11 mouse cellular contexts compared by ENCODE assay signal in the genomic region with DNA sequence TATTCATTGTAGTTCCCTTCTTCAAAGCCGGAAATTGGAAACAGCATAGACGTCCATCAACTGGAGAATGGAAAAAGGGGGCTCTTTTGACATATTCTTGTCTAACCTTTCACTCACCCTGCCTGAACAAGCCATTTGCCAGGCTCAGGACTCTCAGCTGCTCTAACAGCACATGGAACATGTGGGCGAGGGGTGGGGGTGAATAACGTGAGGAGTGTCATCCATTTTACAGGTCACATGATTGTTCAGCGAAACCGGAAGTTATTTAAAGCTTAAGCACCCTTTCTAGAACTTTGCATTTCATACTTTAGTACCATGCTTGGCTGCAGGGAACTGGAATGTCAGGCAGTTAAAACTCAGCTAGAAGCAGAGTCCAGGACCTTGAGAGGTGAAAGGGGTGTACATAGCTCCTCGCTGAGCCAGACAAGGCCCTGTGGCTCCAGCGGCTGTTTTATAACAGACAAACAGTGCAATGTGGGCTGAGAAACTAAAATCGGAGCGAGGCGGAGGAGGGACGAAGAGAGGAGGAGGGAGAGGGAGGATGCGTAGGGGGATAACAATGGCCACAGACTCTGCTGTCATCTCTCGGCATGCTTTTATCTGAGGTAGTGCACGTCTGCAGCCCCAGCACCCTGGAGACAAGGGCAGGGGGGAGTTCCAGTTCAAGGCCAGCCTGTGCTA.
DNase-seq lines count a peak whose midpoint lies in the region; ATAC-seq and TF ChIP-seq lines count a peak whose summit lies in the region.
"Had no signal": no experiment of that assay in that cellular context is flagged by ENCODE, and none has a peak within 500 bp of the region (broad histone marks: within the 10 kb centered on the region; RNA-seq: fewer than 3 reads in every experiment).

No protein-coding gene starts in this region.

- no peak overlapping the region for H3K27ac ChIP-seq in heart, embryonic 16.5 days (ENCODE audit: low read length)
- peak overlapping the region; percentile 76 for H3K27ac ChIP-seq in kidney, embryonic 16.5 days (ENCODE audit: low read length)
- peak overlapping the region; percentile 44 for H3K27ac ChIP-seq in testis, adult 2 months (ENCODE audit: control insufficient read depth, insufficient read depth, low read depth, low read length)
- H3K27ac ChIP-seq: forebrain, embryonic 13.5 days; limb, embryonic 10.5 days; stomach, embryonic 15.5 days had no signal

- 0 out of 2 replicates have a peak overlapping the region, but pooled peaks have one; percentile 3 for H3K9ac ChIP-seq in heart, embryonic 16.5 days (ENCODE audit: low read length)
- peak overlapping the region; percentile 25 for H3K9ac ChIP-seq in kidney, embryonic 16.5 days (replicated peaks; ENCODE audit: low read length)
- H3K9ac ChIP-seq: forebrain, embryonic 13.5 days; stomach, embryonic 15.5 days had no signal

- ATAC-seq in heart, embryonic 16.5 days (replicated peaks; ENCODE audit: extremely low read depth, insufficient read depth, low FRiP score) = 0 out of 2 replicates have a peak, but pooled peaks have one; percentile 6
- peak; percentile 74 for ATAC-seq in kidney, embryonic 16.5 days (ENCODE audit: low FRiP score, low TSS enrichment)
- no peak for ATAC-seq in erythroblast, adult 5-6 weeks (replicated peaks; ENCODE audit: low FRiP score, poor library complexity, severe bottlenecking)

- no peak overlapping the region; the same call in 1 of the 2 replicates for H3K4me2 ChIP-seq in heart, embryonic 16.5 days (ENCODE audit: low read depth, low read length)
- H3K4me2 ChIP-seq in kidney, embryonic 16.5 days (replicated peaks; ENCODE audit: low read depth, low read length) = peak overlapping the region; percentile 13; the same call in 1 of the 2 replicates
- H3K4me2 ChIP-seq: forebrain, embryonic 13.5 days; stomach, embryonic 15.5 days had no signal

- H3K4me1 ChIP-seq in heart, embryonic 16.5 days (ENCODE audit: control insufficient read depth, insufficient read depth, low read length) = peaks cover 2% of the 10 kb centered on the region; the same call in 1 of the 2 replicates
- peaks cover 13% of the 10 kb centered on the region for H3K4me1 ChIP-seq in kidney, embryonic 16.5 days (ENCODE audit: insufficient read depth, low read length)
- H3K4me1 ChIP-seq in testis, adult 2 months (ENCODE audit: control insufficient read depth, insufficient read depth, low read length) = peaks cover 7% of the 10 kb centered on the region
- H3K4me1 ChIP-seq: limb, embryonic 10.5 days; stomach, embryonic 15.5 days had no signal

- intact Hi-C loops in heart, postnatal 14 days (cut with DNase I) = loop anchor here (2.0 to 10.0 kb wide), 2 partner anchors 199 to 1177 kb away; no protein-coding TSS in a partner anchor

- no peak for TF ChIP-seq CTCF in testis, adult 2 months (IDR thresholded peaks at IDR 0.05; ENCODE audit: control insufficient read depth, insufficient read depth, insufficient replicate concordance, low read depth, low read length)

- WGBS in heart, embryonic 16.5 days = 52% methylated on average over 15 of the region's 15 CpGs
- WGBS in kidney, embryonic 16.5 days = 41% methylated on average over 15 of the region's 15 CpGs

- H3K9me3 ChIP-seq in heart, embryonic 16.5 days (replicated peaks; ENCODE audit: control insufficient read depth, low read length) = peaks cover 3% of the 10 kb centered on the region
- peaks cover 8% of the 10 kb centered on the region; the same call in 1 of the 2 replicates for H3K9me3 ChIP-seq in kidney, embryonic 16.5 days (ENCODE audit: low read length)
- H3K9me3 ChIP-seq: forebrain, embryonic 13.5 days; limb, embryonic 10.5 days; stomach, embryonic 15.5 days had no signal

- DNase-seq in heart, postnatal 14 days = no peak
- DNase-seq in ovary, adult 18-20 months (ENCODE audit: low spot score) = peak; percentile 59
- DNase-seq in ovary, postnatal 14 days (ENCODE audit: low spot score) = no peak
- DNase-seq: lung, adult 18-20 months had no signal

- H3K4me3 ChIP-seq in heart, embryonic 16.5 days (ENCODE audit: low read length) = no peak overlapping the region
- no peak overlapping the region for H3K4me3 ChIP-seq in kidney, embryonic 16.5 days (ENCODE audit: low read length)
- H3K4me3 ChIP-seq in testis, adult 2 months (ENCODE audit: control insufficient read depth, low read depth, low read length) = no peak overlapping the region
- H3K4me3 ChIP-seq: forebrain, embryonic 13.5 days; limb, embryonic 10.5 days; stomach, embryonic 15.5 days had no signal

- H3K36me3 ChIP-seq in heart, embryonic 16.5 days (ENCODE audit: control insufficient read depth, insufficient read depth) = no peaks in the 10 kb centered on the region
- H3K36me3 ChIP-seq in kidney, embryonic 16.5 days (ENCODE audit: insufficient read depth, low read length) = no peaks in the 10 kb centered on the region
- H3K36me3 ChIP-seq in testis, adult 2 months (ENCODE audit: control insufficient read depth, insufficient read depth, low read length) = no peaks in the 10 kb centered on the region
- H3K36me3 ChIP-seq: limb, embryonic 10.5 days; stomach, embryonic 15.5 days had no signal

- TF ChIP-seq POLR2A in testis, adult 2 months (IDR thresholded peaks at IDR 0.05; ENCODE audit: control insufficient read depth, low read depth, low read length) = no peak

- H3K27me3 ChIP-seq in heart, embryonic 16.5 days (ENCODE audit: control insufficient read depth, insufficient read depth, low read length) = no peaks in the 10 kb centered on the region
- no peaks in the 10 kb centered on the region for H3K27me3 ChIP-seq in kidney, embryonic 16.5 days (ENCODE audit: insufficient read depth, low read length)
- H3K27me3 ChIP-seq in testis, adult 2 months (ENCODE audit: control insufficient read depth, insufficient read depth, low read length) = no peaks in the 10 kb centered on the region
- H3K27me3 ChIP-seq: forebrain, embryonic 13.5 days; stomach, embryonic 15.5 days had no signal
